Mouse (Mus musculus): ENCODE measurements around the gene Lcn12. TPM values are rescaled to one million over a fixed set of nuclear protein-coding genes. Genes with fewer than 3 reads are reported as not detected.

Gene Lcn12
- total and polyA plus RNA-seq, 2 experiments: 0.27 TPM; not detected in 1

DNA sequence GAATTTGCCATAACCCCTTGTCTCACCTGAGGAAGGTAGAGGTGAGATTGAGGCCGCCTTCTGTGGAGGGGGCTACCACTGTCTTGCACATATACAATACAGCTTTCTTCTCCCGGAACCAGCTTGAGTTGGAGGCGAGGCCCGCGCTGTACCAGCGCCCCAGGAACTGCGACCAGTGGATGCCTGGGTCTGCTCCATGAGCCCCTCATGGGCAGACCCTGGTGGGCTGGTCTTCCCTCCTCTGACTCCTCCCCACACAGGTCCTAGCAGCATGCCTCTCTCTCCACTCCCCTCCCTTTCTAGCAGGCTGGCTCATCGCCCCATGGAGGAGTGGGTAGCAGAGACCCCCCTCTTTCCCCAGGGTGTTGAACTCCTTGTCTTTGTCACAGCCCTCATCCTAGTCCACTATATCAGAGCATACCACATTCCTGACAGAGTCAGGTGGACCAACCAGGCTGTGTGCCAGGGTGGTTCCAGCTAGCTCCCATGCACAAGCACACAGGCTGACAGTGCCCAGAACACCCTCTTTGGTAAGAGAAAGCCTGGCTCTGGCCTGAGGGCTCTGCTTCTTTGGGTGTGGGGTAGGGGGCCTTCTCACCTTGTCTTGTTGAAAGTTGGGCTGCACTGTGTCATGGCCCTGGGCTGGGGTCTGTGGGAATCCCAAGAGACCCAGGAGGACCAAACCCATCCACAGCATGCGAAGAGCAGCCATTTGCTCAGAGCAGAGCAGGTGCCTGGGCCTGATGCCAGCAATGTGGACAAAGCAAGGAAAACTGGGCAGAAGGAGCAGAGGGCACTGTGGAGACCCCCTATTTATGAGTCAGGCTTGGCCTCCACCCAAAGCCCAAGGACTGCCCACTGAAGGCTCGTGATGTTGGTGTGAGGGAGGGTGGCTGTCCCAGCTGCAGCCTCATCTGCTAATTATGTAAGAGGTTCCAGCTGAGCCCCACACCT lies 24.5 kb downstream of the Lcn12 start:
- no peak for TF ChIP-seq CTCF (IDR thresholded peaks at IDR 0.05; ENCODE audit: low read depth, low read length)

DNA sequence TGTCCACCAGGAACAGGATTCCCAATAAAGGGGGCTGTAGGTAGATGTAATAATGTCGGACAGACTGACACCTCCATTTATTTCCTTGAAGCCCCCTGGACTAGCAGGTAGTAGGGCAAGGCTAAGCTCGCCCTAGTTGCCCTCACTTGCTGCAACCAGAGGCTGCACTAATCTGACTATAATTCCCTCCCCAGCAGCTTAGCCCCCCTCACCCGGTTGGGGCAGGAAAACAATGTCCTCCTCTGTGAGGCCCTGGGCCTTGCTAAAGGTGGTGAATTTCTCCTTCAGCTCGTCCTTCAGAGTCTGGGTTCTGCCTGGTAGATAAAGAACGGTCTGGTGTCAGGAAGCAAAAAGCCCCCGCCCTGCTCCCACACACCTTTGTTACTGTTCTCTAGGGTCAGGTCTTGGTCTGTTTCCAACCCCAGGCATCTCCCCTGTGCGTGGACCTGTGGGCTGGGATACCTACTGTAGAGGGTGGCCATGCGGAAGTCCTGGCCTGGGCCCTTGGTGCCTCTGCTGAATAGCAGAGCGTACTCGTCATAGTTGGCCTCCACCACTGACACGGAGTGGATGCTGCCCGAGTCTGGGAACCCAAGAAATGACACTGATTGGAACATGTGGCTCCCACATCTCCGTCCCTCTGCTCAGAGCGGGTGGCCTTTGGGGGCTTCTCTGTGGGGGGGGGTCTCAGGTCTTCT lies 26.0 kb downstream of the Lcn12 start:
- H3K4me3 ChIP-seq (ENCODE audit: insufficient read depth, low read depth, low read length): no peak overlapping the region
- H3K9ac ChIP-seq (ENCODE audit: low read depth, low read length): no peak overlapping the region
- no peak overlapping the region for H3K27ac ChIP-seq (replicated peaks; ENCODE audit: insufficient read depth, low read depth, low read length)
- H3K27me3 ChIP-seq (ENCODE audit: control insufficient read depth, insufficient read depth, low read length): no peaks in the 10 kb centered on the region
- no peak for DNase-seq (ENCODE audit: extremely low read depth, low read depth, low spot score)
- no peaks in the 10 kb centered on the region for H3K36me3 ChIP-seq (ENCODE audit: control insufficient read depth, insufficient read depth, low read length)
- no peak for TF ChIP-seq CTCF (IDR thresholded peaks at IDR 0.05; ENCODE audit: low read depth, low read length)
- no peaks in the 10 kb centered on the region for H3K79me2 ChIP-seq (ENCODE audit: control insufficient read depth, insufficient read depth, low read length)
- 89% methylated on average over 14 of the region's 14 CpGs for WGBS
- peaks cover 9% of the 10 kb centered on the region for H3K4me1 ChIP-seq (ENCODE audit: control insufficient read depth, insufficient read depth, low read length)

More for the DNA sequence above, 24.5 kb downstream of the Lcn12 start:
- H3K27ac ChIP-seq (replicated peaks; ENCODE audit: insufficient read depth, low read depth, low read length): no peak overlapping the region
- H3K27me3 ChIP-seq (ENCODE audit: control insufficient read depth, insufficient read depth, low read length): no peaks in the 10 kb centered on the region
- no peaks in the 10 kb centered on the region for H3K36me3 ChIP-seq (ENCODE audit: control insufficient read depth, insufficient read depth, low read length)
- no peak for DNase-seq (ENCODE audit: extremely low read depth, low read depth, low spot score)
- H3K4me1 ChIP-seq (ENCODE audit: control insufficient read depth, insufficient read depth, low read length): peaks cover 17% of the 10 kb centered on the region
- no peak overlapping the region for H3K9ac ChIP-seq (ENCODE audit: low read depth, low read length)
- H3K4me3 ChIP-seq (ENCODE audit: insufficient read depth, low read depth, low read length): no peak overlapping the region
- H3K79me2 ChIP-seq (ENCODE audit: control insufficient read depth, insufficient read depth, low read length): no peaks in the 10 kb centered on the region
- WGBS: 89% methylated on average over 10 of the region's 10 CpGs

DNA sequence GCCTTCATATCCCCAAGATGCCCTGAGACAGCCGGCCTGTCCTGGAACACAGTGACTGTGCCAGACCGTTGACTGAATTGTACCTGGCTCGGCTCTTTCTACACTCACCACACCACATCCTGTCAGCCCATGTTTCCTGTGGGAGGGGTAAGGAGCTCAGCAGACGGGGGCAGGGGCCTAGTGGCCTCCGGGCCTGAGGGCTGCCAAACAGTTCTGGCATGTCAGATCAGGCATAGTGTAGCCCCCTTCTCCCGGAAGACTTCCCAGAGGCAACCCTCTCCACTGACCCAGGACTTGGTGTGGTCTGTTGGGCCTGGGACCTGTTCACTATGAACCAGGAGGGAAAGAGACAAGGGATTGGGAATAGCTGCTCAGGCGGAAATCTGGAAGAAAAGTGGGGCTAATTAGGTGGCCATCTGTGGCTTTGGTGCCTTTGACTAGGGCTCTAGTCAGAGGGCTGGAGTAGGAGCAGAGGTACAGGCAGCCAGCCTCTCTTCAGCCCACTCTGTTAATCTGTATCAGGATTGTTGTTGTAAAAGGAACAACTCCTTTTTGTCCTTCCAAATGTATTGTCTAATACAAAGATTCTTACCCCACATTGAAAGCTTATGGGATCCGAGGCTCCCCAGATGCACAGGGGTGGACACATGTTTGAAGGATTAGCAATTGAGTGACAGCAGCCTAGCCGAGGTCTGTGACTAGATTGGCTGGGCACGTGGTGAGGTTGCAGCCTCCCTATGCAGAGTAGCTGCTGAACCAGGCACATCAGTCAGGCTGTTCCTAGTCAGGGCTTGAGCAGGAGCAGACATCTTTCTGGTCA lies 27.7 kb downstream of the Lcn12 start:
- DNase-seq (ENCODE audit: extremely low read depth, low read depth, low spot score): no peak
- peaks cover 16% of the 10 kb centered on the region for H3K4me1 ChIP-seq (ENCODE audit: control insufficient read depth, insufficient read depth, low read length)
- no peak overlapping the region for H3K9ac ChIP-seq (ENCODE audit: low read depth, low read length)
- H3K4me3 ChIP-seq (ENCODE audit: insufficient read depth, low read depth, low read length): no peak overlapping the region
- no peaks in the 10 kb centered on the region for H3K36me3 ChIP-seq (ENCODE audit: control insufficient read depth, insufficient read depth, low read length)
- no peaks in the 10 kb centered on the region for H3K79me2 ChIP-seq (ENCODE audit: control insufficient read depth, insufficient read depth, low read length)
- WGBS: 70% methylated on average over 10 of the region's 10 CpGs
- no peak overlapping the region for H3K27ac ChIP-seq (replicated peaks; ENCODE audit: insufficient read depth, low read depth, low read length)
- no peak for TF ChIP-seq CTCF (IDR thresholded peaks at IDR 0.05; ENCODE audit: low read depth, low read length)
- TF ChIP-seq POLR2A (IDR thresholded peaks at IDR 0.05; ENCODE audit: extremely low read depth, insufficient read depth, low read length): no peak
- H3K27me3 ChIP-seq (ENCODE audit: control insufficient read depth, insufficient read depth, low read length): no peaks in the 10 kb centered on the region

DNA sequence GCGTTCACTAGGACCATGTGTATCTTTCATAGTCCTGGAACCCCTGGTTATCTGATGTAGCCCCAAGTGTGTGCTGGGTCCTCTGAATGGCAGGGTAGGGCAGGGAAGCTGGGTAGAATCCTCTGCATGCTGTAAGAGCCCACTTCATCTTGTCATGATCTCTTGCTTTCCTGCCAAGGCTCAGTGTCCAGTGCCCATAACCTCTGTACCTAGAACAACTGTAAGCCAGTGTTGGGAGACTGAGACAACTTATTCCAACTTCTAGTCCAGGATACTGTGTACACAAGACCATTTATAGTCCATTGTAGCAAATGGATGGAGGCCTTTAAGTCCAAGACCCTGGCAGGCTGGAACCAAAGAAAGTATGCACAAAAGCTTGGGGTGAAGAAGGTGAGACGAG lies 28.5 kb downstream of the Lcn12 start:
- DNase-seq (ENCODE audit: extremely low read depth, low read depth, low spot score): peak; percentile 77
- Histone ChIP-seq H3K27ac (replicated peaks; ENCODE audit: insufficient read depth, low read depth, low read length) (no peak overlapping the region), H3K9ac (ENCODE audit: low read depth, low read length) (no peak overlapping the region), H3K79me2 (ENCODE audit: control insufficient read depth, insufficient read depth, low read length) (no peaks in the 10 kb centered on the region), H3K36me3 (ENCODE audit: control insufficient read depth, insufficient read depth, low read length) (no peaks in the 10 kb centered on the region), H3K4me3 (ENCODE audit: insufficient read depth, low read depth, low read length) (no peak overlapping the region), H3K27me3 (ENCODE audit: control insufficient read depth, insufficient read depth, low read length) (no peaks in the 10 kb centered on the region), H3K4me1 (ENCODE audit: control insufficient read depth, insufficient read depth, low read length) (peaks cover 18% of the 10 kb centered on the region)
- TF ChIP-seq CTCF (IDR thresholded peaks at IDR 0.05; ENCODE audit: low read depth, low read length): no peak
- no peak for TF ChIP-seq POLR2A (IDR thresholded peaks at IDR 0.05; ENCODE audit: extremely low read depth, insufficient read depth, low read length)
- 72% methylated on average over 2 of the region's 2 CpGs for WGBS

DNA sequence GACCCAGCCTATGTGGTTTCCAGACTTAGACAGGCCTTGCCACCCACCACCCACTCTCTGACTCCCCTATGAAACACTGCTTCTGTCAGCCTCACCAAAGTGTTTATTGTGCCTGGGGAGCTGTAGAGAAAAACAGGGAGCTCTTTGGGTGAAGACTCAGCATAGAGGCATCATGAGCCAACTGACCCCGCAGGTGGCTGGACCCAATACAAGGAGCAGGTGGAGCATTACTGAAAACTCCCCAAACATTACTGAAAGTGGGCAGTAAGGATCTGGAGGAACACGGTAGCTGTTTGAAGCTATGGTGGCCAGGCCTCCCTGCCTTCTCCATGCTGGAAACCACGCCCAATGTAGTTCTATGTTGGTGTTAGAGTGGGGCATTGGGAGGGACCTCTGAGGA lies 30.1 kb downstream of the Lcn12 start:
- no peak overlapping the region for H3K27ac ChIP-seq (replicated peaks; ENCODE audit: insufficient read depth, low read depth, low read length)
- no peak overlapping the region for H3K9ac ChIP-seq (ENCODE audit: low read depth, low read length)
- no peak overlapping the region for H3K4me3 ChIP-seq (ENCODE audit: insufficient read depth, low read depth, low read length)
- no peaks in the 10 kb centered on the region for H3K79me2 ChIP-seq (ENCODE audit: control insufficient read depth, insufficient read depth, low read length)
- WGBS: 90% methylated on average over 3 of the region's 3 CpGs
- DNase-seq (ENCODE audit: extremely low read depth, low read depth, low spot score): no peak
- no peaks in the 10 kb centered on the region for H3K27me3 ChIP-seq (ENCODE audit: control insufficient read depth, insufficient read depth, low read length)
- H3K4me1 ChIP-seq (ENCODE audit: control insufficient read depth, insufficient read depth, low read length): peaks cover 30% of the 10 kb centered on the region
- no peak for TF ChIP-seq POLR2A (IDR thresholded peaks at IDR 0.05; ENCODE audit: extremely low read depth, insufficient read depth, low read length)
- no peak for TF ChIP-seq CTCF (IDR thresholded peaks at IDR 0.05; ENCODE audit: low read depth, low read length)
- no peaks in the 10 kb centered on the region; the same call in 1 of the 2 replicates for H3K36me3 ChIP-seq (ENCODE audit: control insufficient read depth, insufficient read depth, low read length)

Measured in liver, adult 2 months (tissue).